Mouse (Mus musculus): Measurements from ENCODE around the gene Epha8.

DNA sequence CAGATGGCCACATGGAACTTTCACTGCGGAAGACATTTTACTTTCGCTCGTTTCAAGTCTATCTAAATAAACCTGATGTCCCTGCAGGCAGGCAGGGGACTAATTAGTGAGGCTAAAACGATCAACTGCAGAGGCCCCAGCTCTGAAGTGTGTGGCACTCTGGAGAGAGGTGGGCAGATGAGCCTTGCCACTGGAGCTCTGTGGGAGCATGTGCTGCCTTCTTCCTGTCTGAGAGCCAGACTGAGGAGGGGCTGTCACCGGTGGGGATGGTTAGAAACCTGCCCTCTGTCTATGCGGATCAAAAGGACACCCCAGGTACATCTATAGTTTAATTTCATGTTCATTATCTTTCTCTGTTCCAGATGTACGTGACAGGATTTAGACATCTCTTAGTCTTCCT is 40.3 kb upstream of the Epha8 start:
- TF ChIP-seq CTCF (conservative IDR thresholded peaks at IDR 0.05 in 1 of 2, IDR thresholded peaks at IDR 0.05 in 1 of 2; ENCODE audit: low read depth in 2 of 2, low read length in 2 of 2) (no peak), EP300 (IDR thresholded peaks at IDR 0.05; ENCODE audit: low read length) (no peak), RAD21 (IDR thresholded peaks at IDR 0.05; ENCODE audit: low read depth, low read length) (no peak)
